Mouse (Mus musculus): ENCODE data around the gene Olfr435.

DNA sequence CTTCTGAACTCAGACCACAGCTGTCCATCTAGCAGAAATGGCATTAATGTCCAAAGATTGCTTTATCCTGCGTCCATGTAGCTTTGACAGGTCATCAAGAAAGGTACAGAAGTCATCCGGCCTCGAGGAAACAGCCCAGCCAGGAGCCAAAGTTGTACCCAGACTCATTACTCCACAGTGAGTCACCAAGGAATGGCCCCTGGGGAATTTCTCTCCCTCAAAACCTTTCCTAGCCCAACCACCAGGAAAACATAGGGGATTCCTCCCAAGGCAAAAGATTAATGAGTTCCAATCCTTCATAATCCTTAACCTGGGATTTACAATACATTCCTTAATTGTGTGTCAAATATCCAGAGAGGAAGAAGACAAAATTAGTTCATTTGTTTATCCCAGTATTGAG, 50.5 kb downstream of the Olfr435 start:
- no peak for TF ChIP-seq CTCF (IDR thresholded peaks at IDR 0.05; ENCODE audit: low read depth, low read length)
- TF ChIP-seq POLR2AphosphoS5 (IDR thresholded peaks at IDR 0.05; ENCODE audit: insufficient replicate concordance, low read depth, low read length): no peak
- no peak for TF ChIP-seq TAL1 (conservative IDR thresholded peaks at IDR 0.05; ENCODE audit: low read depth, low read length)

All from G1E (cell line).